Mouse (Mus musculus) cerebellum, adult 2 months (tissue): ENCODE data around the gene Pear1.

ENCODE experiments used
- CTCF ChIP-seq: fragments of 200-500 bp; IDR thresholded peaks from 2 replicates; pipeline ENCODE4 v1.5.1; 2011; ENCODE audit warnings: low read depth, mild to moderate bottlenecking, control low read depth, low read length, moderate library complexity, borderline replicate concordance; ENCODE audit not compliant: insufficient read depth
- POLR2A ChIP-seq: fragments of 200-500 bp; IDR thresholded peaks from 2 replicates; pipeline ENCODE4 v1.6.1; 2011; ENCODE audit warnings: low read length, control low read depth, borderline replicate concordance; ENCODE audit not compliant: insufficient read depth

DNA sequence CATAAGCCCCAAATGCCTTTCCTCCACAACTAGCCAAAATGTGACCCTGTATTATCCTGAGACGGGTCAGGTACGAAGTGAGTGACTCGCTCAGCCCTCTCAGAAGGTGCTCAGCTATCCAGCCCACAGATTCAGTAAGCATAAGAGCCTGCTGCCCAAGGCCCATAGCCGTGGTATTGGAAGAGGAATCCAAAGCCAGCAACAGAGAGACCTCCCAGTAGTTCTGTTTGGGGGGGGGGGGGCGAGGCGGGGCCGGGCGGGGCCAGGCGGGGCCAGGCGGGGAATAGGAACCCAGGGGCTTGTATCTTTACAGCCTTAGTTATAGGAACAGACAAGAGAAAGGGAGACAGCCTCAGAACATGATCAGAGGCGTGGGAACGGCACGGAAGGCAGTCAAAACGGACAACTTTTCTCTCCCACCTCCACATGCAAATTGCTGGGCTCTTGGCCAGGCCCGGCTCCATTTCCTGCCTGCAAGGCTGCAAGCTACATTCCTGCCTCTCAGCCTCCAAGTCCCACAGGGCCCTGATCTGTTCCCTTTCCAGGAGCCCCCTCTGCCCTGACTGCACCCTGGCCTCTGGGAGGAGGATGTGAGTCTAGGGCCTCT is 60.3 kb downstream of the Pear1 start:
- TF ChIP-seq POLR2A (no peak), CTCF (no peak)
